Mouse (Mus musculus): ENCODE measurements around the gene Tnf.

GRCm38 (mm10) chr17:35243086-35243485 is 41.3 kb upstream of the Tnf start:
- TF ChIP-seq CTCF (IDR thresholded peaks at IDR 0.05; ENCODE audit: control insufficient read depth, insufficient read depth, low read length) (no peak; the same call in 1 of the 2 replicates), POLR2A (IDR thresholded peaks at IDR 0.05; ENCODE audit: borderline replicate concordance, control insufficient read depth, low read depth, low read length) (no peak; the same call in 1 of the 2 replicates)
